Mouse (Mus musculus): Measurements from ENCODE around the gene Zdhhc22. TPM values are rescaled to one million over a fixed set of nuclear protein-coding genes. Genes with fewer than 3 reads are reported as not detected.

Gene Zdhhc22
- total and polyA plus RNA-seq, 3 experiments, result not detected

- no peaks in the 10 kb centered on the region for H3K36me3 ChIP-seq (ENCODE audit: control insufficient read depth, insufficient read depth, low read length)
- peak overlapping the region; percentile 45 for H3K27ac ChIP-seq
- peaks cover 7% of the 10 kb centered on the region for H3K4me1 ChIP-seq (ENCODE audit: control insufficient read depth, insufficient read depth, low read length)
- TF ChIP-seq POLR2A (IDR thresholded peaks at IDR 0.05; ENCODE audit: insufficient read depth, low read depth, low read length) (peak; percentile 38; the same call in 1 of the 2 replicates), EP300 (IDR thresholded peaks at IDR 0.05; ENCODE audit: insufficient read depth, low read depth, low read length) (0 out of 2 replicates have a peak, but pooled peaks have one; percentile 51), CTCF (IDR thresholded peaks at IDR 0.05) (no peak)
- intact Hi-C loops (cut with DNase I), result no loop called here
- 0 out of 2 replicates have a peak overlapping the region, but pooled peaks have one; percentile 14 for H3K9ac ChIP-seq (ENCODE audit: low read depth, low read length)
- no peaks in the 10 kb centered on the region for H3K79me2 ChIP-seq (replicated peaks; ENCODE audit: control insufficient read depth, insufficient read depth, low read length)
- peak; percentile 31 to 43 for DNase-seq
- H3K4me3 ChIP-seq, result no peak overlapping the region
- WGBS, result 30% methylated on average over 13 of the region's 13 CpGs
- no peaks in the 10 kb centered on the region for H3K27me3 ChIP-seq (ENCODE audit: control insufficient read depth, insufficient read depth, low read length)
Observed at GRCm38 (mm10) chr12:86968468-86969219, 21.6 kb downstream of the Zdhhc22 start.

GRCm38 (mm10) chr12:86965237-86965799 lies 24.9 kb downstream of the Zdhhc22 start:
- Histone ChIP-seq H3K27me3 (ENCODE audit: control insufficient read depth, insufficient read depth, low read length) (no peaks in the 10 kb centered on the region), H3K4me1 (ENCODE audit: control insufficient read depth, insufficient read depth, low read length) (peaks cover 3% of the 10 kb centered on the region), H3K9ac (ENCODE audit: low read depth, low read length) (no peak overlapping the region), H3K4me3 (no peak overlapping the region), H3K27ac (no peak overlapping the region), H3K79me2 (replicated peaks; ENCODE audit: control insufficient read depth, insufficient read depth, low read length) (no peaks in the 10 kb centered on the region), H3K36me3 (ENCODE audit: control insufficient read depth, insufficient read depth, low read length) (no peaks in the 10 kb centered on the region)
- 83% methylated on average over 4 of the region's 4 CpGs for WGBS
- intact Hi-C loops (cut with DNase I), result no loop called here
- TF ChIP-seq POLR2A (IDR thresholded peaks at IDR 0.05; ENCODE audit: insufficient read depth, low read depth, low read length) (no peak), EP300 (IDR thresholded peaks at IDR 0.05; ENCODE audit: insufficient read depth, low read depth, low read length) (no peak), CTCF (IDR thresholded peaks at IDR 0.05) (no peak)
- no peak for DNase-seq

GRCm38 (mm10) chr12:86964278-86965057 lies 25.8 kb downstream of the Zdhhc22 start:
- DNase-seq, result no peak
- Histone ChIP-seq H3K9ac (ENCODE audit: low read depth, low read length) (no peak overlapping the region), H3K27me3 (ENCODE audit: control insufficient read depth, insufficient read depth, low read length) (no peaks in the 10 kb centered on the region), H3K27ac (no peak overlapping the region), H3K36me3 (ENCODE audit: control insufficient read depth, insufficient read depth, low read length) (no peaks in the 10 kb centered on the region), H3K79me2 (replicated peaks; ENCODE audit: control insufficient read depth, insufficient read depth, low read length) (no peaks in the 10 kb centered on the region), H3K4me1 (ENCODE audit: control insufficient read depth, insufficient read depth, low read length) (peaks cover 3% of the 10 kb centered on the region), H3K4me3 (no peak overlapping the region)
- TF ChIP-seq EP300 (IDR thresholded peaks at IDR 0.05; ENCODE audit: insufficient read depth, low read depth, low read length) (no peak), POLR2A (IDR thresholded peaks at IDR 0.05; ENCODE audit: insufficient read depth, low read depth, low read length) (no peak), CTCF (IDR thresholded peaks at IDR 0.05) (no peak)
- intact Hi-C loops (cut with DNase I), result no loop called here
- 90% methylated on average over 16 of the region's 16 CpGs for WGBS

- DNase-seq, result peak; percentile 77 to 84
- Histone ChIP-seq H3K36me3 (ENCODE audit: control insufficient read depth, insufficient read depth, low read length) (peaks cover 3% of the 10 kb centered on the region), H3K27me3 (ENCODE audit: control insufficient read depth, insufficient read depth, low read length) (no peaks in the 10 kb centered on the region), H3K27ac (peak overlapping the region; percentile 34), H3K4me3 (no peak overlapping the region), H3K79me2 (replicated peaks; ENCODE audit: control insufficient read depth, insufficient read depth, low read length) (no peaks in the 10 kb centered on the region), H3K9ac (ENCODE audit: low read depth, low read length) (no peak overlapping the region), H3K4me1 (ENCODE audit: control insufficient read depth, insufficient read depth, low read length) (no peaks in the 10 kb centered on the region)
- 57% methylated on average over 11 of the region's 11 CpGs for WGBS
- intact Hi-C loops (cut with DNase I), result no loop called here
- TF ChIP-seq POLR2A (IDR thresholded peaks at IDR 0.05; ENCODE audit: insufficient read depth, low read depth, low read length) (no peak), EP300 (IDR thresholded peaks at IDR 0.05; ENCODE audit: insufficient read depth, low read depth, low read length) (0 out of 2 replicates have a peak, but pooled peaks have one; percentile 51)
Observed at GRCm38 (mm10) chr12:86961589-86962344, 28.5 kb downstream of the Zdhhc22 start.

GRCm38 (mm10) chr12:86960791-86961335 lies 29.4 kb downstream of the Zdhhc22 start:
- H3K4me3 ChIP-seq, result no peak overlapping the region
- intact Hi-C loops (cut with DNase I), result no loop called here
- TF ChIP-seq EP300 (IDR thresholded peaks at IDR 0.05; ENCODE audit: insufficient read depth, low read depth, low read length) (no peak), POLR2A (IDR thresholded peaks at IDR 0.05; ENCODE audit: insufficient read depth, low read depth, low read length) (no peak), CTCF (IDR thresholded peaks at IDR 0.05) (no peak)
- H3K79me2 ChIP-seq (replicated peaks; ENCODE audit: control insufficient read depth, insufficient read depth, low read length), result no peaks in the 10 kb centered on the region
- H3K4me1 ChIP-seq (ENCODE audit: control insufficient read depth, insufficient read depth, low read length), result peaks cover 1% of the 10 kb centered on the region; the same call in 1 of the 2 replicates
- H3K9ac ChIP-seq (ENCODE audit: low read depth, low read length), result no peak overlapping the region
- no peaks in the 10 kb centered on the region for H3K27me3 ChIP-seq (ENCODE audit: control insufficient read depth, insufficient read depth, low read length)
- WGBS, result 92% methylated on average over 3 of the region's 3 CpGs
- no peak overlapping the region for H3K27ac ChIP-seq
- DNase-seq, result no peak
- peaks cover 8% of the 10 kb centered on the region for H3K36me3 ChIP-seq (ENCODE audit: control insufficient read depth, insufficient read depth, low read length)
